Mouse (Mus musculus) embryonic facial prominence, embryonic 12.5 days (tissue): ENCODE measurements around the gene Inmt. TPM values are rescaled to one million over a fixed set of nuclear protein-coding genes. Genes with fewer than 3 reads are reported as not detected.

Experiments used
- ATAC-seq: fragments of 200-750 bp; cut with Nextera tagmentation; 2 replicates; pipeline ENCODE4 v1.8.0; 2017; ENCODE audit not compliant: insufficient number of reproducible peaks, insufficient read depth, low FRiP score, low TSS enrichment
- H3K27ac ChIP-seq: fragments of 300-500 bp; sonication (generic); 2 replicates; pipeline ENCODE4 v1.5.1; 2016; ENCODE audit warnings: mild to moderate bottlenecking
- H3K27me3 ChIP-seq: fragments of 300-500 bp; sonication (generic); 2 replicates; pipeline ENCODE4 v1.6.1; 2016; ENCODE audit warnings: mild to moderate bottlenecking, moderate library complexity
- H3K36me3 ChIP-seq: fragments of 300-500 bp; sonication (generic); 2 replicates; pipeline ENCODE4 v1.6.1; 2016; ENCODE audit warnings: mild to moderate bottlenecking
- H3K4me1 ChIP-seq: fragments of 300-500 bp; sonication (generic); 2 replicates; pipeline ENCODE4 v1.6.1; 2016
- H3K4me2 ChIP-seq: fragments of 300-500 bp; sonication (generic); replicated peaks from 2 replicates; pipeline ENCODE4 v1.6.1; 2016; ENCODE audit warnings: mild to moderate bottlenecking, moderate library complexity
- H3K4me3 ChIP-seq: fragments of 300-500 bp; sonication (generic); 2 replicates; pipeline ENCODE4 v1.5.1; 2016; ENCODE audit warnings: mild to moderate bottlenecking
- H3K9ac ChIP-seq: fragments of 300-500 bp; sonication (generic); 2 replicates; pipeline ENCODE4 v1.6.1; 2016; ENCODE audit warnings: mild to moderate bottlenecking, moderate library complexity
- H3K9me3 ChIP-seq: fragments of 300-500 bp; sonication (generic); 2 replicates; pipeline ENCODE4 v1.6.1; 2016; ENCODE audit warnings: mild to moderate bottlenecking, moderate library complexity
- WGBS: fragments of 180-500 bp; shearing (Covaris S2); methylation state at CpG from one replicate; pipeline ENCODE4 v1.1.7; 2016; 5-methylcytosine and 5-hydroxymethylcytosine counted together
- polyA plus RNA-seq: library from polyadenylated mRNA; unstranded; fragments of >200 nt; fragmentation: Nextera tagmentation; extraction: Ambion mirVana; gene quantifications from 2 replicates; pipeline ENCODE4 v1.2.1, GENCODE M21; 2016

The Inmt gene
- polyA plus RNA-seq, 1 experiment from 2014 or later = 2.6 TPM

GRCm38 (mm10) chr6:55126576-55126975 is 48.3 kb downstream of the Inmt start:
- 71% methylated on average over 5 of the region's 5 CpGs for WGBS
- Histone ChIP-seq H3K4me1 (peaks cover 6% of the 10 kb centered on the region; the same call in 1 of the 2 replicates), H3K9ac (no peak overlapping the region), H3K9me3 (no peaks in the 10 kb centered on the region), H3K4me2 (no peak overlapping the region), H3K27me3 (no peaks in the 10 kb centered on the region), H3K4me3 (no peak overlapping the region), H3K36me3 (no peaks in the 10 kb centered on the region), H3K27ac (no peak overlapping the region)
- ATAC-seq = no peak

- H3K4me3 ChIP-seq = no peak overlapping the region
- no peaks in the 10 kb centered on the region for H3K9me3 ChIP-seq
- H3K27ac ChIP-seq = no peak overlapping the region
- no peak overlapping the region for H3K9ac ChIP-seq
- no peaks in the 10 kb centered on the region for H3K36me3 ChIP-seq
- no peak for ATAC-seq
- no peak overlapping the region for H3K4me2 ChIP-seq
- H3K4me1 ChIP-seq = no peaks in the 10 kb centered on the region
- peaks cover 24% of the 10 kb centered on the region for H3K27me3 ChIP-seq
- WGBS = 46% methylated on average over 4 of the region's 4 CpGs
These were observed 51.8 kb downstream of the Inmt start for GRCm38 (mm10) chr6:55123056-55123455.

Other genes starting within 250 kb of the Inmt start
- gene Nod1, start 202.4 kb downstream of the Inmt start, polyA plus RNA-seq = 4.7 and 5.2 TPM in 2 replicates
- gene Ggct, start 182.1 kb downstream of the Inmt start, polyA plus RNA-seq = 9.8 and 12.5 TPM in 2 replicates
- gene Gars, start 137.0 kb downstream of the Inmt start, polyA plus RNA-seq = 150 and 151 TPM in 2 replicates
- gene Crhr2, start 42.0 kb downstream of the Inmt start, polyA plus RNA-seq = 0.23 TPM in 1 of 2 replicates, not detected in the other
- gene Mindy4, start 28.3 kb upstream of the Inmt start, polyA plus RNA-seq = 18.8 and 20.6 TPM in 2 replicates
- gene Aqp1, start 161.4 kb upstream of the Inmt start, polyA plus RNA-seq = 9.8 and 11.1 TPM in 2 replicates
- gene Ghrhr, start 201.3 kb upstream of the Inmt start, polyA plus RNA-seq = not detected in 2 replicates